Mouse (Mus musculus): ENCODE measurements at regions not wholly inside any gene's neighbourhood (a gene's known extent, or its start where the extent isn't known, plus 50 kb on each side); places are given as distances from the start of the nearest gene placed in this dataset.

DNA sequence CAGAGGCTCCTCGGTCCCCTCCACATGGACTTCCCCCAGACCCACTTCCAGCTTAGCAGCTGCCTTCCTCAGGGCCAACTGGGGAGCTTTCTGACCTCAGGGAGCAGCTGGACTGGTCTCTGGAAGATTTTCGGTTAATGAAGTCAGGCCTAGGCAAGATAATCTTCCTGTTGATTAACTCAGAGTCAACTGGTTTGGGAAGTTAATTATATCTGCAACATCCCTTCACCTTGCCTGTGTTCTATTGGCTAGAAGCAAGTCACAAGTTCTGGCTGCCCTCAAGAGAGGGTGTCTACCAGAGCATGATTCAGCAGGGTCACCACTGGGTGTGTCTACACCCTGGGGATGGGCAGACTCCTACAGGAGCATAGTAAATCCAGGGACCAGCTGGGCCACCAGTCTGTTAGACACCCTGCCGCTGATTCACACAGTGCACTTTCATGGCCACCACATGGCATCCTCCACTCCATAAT, 53.9 kb upstream of the Maml3 start:
- no peak for ATAC-seq (replicated peaks; ENCODE audit: insufficient number of reproducible peaks, low FRiP score, low TSS enrichment, poor library complexity, severe bottlenecking)

DNA sequence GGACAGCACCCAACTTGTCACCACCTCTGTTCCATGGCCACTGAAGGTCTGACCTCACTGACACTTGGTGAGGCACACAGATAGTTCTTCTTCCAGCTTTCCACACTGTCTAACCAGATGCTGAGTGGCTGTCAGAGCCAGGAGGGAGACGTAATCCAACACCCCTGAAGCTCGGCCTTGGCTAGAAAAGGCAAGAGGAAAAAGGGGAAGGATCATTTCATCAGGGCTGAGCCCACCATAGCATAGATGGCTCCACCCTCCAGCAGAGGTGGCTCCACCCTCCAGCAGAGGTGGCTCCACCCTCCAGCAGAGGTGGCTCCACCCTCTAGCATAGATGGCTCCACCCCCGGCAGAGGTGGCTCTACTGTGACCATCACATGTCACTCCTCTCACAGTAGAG, 56.8 kb upstream of the Maml3 start:
- no peak for ATAC-seq (replicated peaks; ENCODE audit: insufficient number of reproducible peaks, low FRiP score, low TSS enrichment, poor library complexity, severe bottlenecking)

DNA sequence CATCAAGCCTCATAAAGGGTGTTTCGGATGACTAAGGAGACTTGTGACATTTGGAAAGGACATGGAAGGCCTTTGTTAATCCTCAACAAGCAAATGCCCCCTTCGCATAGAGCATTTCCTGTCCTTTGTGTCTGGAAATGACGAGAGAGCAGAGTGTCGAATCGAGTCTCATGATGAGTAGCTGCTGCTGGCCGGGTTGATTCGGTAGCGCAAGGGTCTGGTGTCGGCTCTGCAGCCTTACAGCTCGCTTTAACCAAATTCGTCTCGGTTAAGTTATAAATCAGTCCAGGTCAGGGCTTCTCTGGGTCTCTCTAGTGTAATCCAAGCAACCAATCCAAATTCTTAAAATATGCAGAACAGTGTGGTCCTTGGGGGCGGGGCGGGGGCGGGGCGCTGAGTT, 59.1 kb upstream of the Maml3 start:
- ATAC-seq (replicated peaks; ENCODE audit: insufficient number of reproducible peaks, low FRiP score, low TSS enrichment, poor library complexity, severe bottlenecking): no peak

DNA sequence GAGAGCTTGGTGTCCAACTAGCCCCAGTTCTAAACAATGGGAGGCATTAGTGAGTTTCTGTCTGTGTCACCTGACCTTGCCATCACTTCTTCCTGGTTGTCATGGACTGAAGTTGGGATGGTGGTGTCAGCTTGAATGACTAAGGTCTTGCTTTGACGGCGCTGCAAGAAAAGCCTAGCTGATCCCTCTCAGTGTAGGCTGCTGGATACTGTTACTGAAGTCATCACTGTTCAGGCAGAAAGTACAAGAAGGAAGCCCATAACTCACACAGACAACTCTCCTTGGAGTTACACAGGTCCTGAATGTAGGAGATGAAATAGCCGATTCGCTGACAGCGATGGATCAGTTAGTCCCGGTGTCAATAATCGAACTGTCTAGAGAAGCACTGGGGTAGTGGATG, 62.5 kb upstream of the Maml3 start:
- ATAC-seq (replicated peaks; ENCODE audit: insufficient number of reproducible peaks, low FRiP score, low TSS enrichment, poor library complexity, severe bottlenecking): no peak

DNA sequence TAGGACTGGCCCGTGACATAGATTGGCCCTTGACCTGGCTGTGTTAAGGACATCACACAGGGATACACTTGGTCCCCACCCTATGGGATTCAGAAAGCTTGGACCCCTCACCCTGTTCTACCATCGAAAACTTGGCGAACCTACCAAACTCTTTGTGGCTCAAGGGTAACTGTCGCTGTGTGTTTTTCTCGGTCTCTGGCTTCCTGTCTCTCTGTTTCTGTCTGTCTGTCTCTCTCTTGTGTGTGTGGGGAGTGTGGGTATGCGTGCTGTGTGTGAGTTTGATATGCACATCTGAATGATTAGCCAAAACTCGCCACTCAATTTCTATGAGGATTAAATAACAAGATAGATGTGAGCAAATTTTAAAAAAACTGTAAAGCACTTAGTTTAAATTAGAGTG, 66.0 kb upstream of the Maml3 start:
- no peak for ATAC-seq (replicated peaks; ENCODE audit: insufficient number of reproducible peaks, low FRiP score, low TSS enrichment, poor library complexity, severe bottlenecking)

DNA sequence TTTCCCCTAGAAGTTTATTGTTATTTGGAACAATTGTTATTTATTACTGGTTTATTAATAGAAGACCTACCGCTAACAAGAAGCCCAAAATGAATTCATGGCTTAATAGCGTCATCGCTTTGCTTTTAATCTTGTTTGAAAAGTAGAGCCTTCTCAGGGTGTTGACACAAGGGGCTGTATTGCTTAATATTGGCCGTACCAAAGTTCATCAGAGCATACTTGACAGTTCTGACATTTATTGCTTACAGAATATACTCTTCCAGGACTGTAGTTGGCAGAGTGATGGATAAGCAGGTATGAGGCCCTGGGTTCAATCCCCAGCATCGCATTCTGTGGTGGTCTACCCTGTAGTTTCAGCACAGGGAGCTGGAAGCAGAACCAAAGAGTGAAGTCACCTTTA, 66.4 kb upstream of the Maml3 start:
- no peak for ATAC-seq (replicated peaks; ENCODE audit: insufficient number of reproducible peaks, low FRiP score, low TSS enrichment, poor library complexity, severe bottlenecking)

DNA sequence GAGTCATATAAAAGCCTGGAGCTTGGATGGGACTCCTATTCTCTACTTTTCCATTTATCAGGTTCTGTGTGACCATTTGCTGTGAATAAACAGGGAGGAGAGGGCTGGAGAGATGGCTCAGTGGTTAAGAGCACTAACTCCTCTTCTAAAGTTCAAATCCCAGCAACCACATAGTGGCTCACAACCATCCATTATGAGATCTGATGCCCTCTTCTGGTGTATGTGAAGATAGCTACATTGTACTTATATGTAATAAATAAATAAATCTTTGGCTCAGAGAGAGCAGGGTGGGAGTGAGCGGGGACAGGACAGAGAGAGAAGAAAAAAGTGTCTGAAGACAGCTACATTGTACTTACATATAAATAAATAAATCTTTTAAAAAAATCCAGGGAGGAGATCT, 68.6 kb upstream of the Maml3 start:
- ATAC-seq (replicated peaks; ENCODE audit: insufficient number of reproducible peaks, low FRiP score, low TSS enrichment, poor library complexity, severe bottlenecking): no peak

DNA sequence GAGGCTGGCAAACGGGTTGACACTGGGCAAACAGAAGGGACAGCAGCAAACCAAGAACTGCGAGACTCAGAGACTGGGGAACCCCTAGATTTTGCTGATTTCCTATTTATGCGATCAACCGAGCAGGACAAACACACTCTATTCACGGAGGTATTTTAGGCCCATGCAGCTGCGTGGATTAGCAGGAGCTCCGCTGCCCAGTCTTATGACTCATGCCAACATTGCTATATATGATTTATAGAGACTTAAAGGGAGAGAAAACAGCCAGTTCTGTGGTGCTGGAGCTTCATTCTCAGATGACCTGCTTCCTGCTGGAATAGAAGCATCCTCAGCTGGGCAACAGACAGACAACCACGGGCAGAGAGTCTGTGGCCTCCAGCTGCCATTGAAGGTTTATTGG, 71.2 kb upstream of the Maml3 start:
- no peak for ATAC-seq (replicated peaks; ENCODE audit: insufficient number of reproducible peaks, low FRiP score, low TSS enrichment, poor library complexity, severe bottlenecking)

DNA sequence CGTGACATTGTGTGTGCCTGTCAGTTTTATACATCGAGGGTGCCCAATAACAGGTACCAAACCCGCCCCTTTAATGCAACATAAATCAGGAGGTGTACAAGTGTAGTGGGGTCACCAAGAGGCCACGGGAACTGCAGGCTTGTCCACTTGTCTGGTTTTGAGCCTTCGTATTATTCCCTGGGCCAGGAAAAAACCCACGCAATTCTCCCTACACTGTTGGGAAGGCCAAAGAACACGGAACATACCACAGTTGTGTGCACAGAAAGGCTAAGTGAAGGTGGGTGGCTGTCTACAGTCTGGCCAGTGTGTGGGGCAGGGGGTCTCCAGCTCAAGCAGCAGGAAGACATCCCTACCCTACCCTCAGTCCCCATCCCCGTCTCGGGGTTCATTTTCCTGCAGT, 74.0 kb upstream of the Maml3 start:
- no peak for ATAC-seq (replicated peaks; ENCODE audit: insufficient number of reproducible peaks, low FRiP score, low TSS enrichment, poor library complexity, severe bottlenecking)

DNA sequence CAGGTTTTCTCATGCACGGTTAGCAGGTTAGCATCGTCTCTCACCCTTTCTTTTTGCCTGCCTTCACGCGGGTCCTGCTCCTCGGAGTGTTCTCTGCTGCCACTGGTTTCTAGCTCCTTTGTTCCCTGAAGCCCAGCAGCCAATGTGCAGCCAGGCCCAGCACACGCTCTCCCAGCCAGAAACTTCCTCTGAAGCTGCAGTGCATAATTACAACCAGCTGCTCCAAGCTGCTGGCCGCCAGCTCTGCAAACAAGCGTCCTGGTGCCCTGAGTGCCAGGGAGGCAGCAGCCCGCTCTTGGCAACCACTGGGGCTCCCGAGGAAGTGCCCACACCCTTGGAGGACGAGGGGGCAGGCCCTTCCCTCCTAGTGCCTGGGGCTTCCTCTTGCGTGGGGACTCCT, 74.8 kb upstream of the Maml3 start:
- ATAC-seq (replicated peaks; ENCODE audit: insufficient number of reproducible peaks, low FRiP score, low TSS enrichment, poor library complexity, severe bottlenecking): peak; percentile 76; the same call in 1 of the 2 replicates

DNA sequence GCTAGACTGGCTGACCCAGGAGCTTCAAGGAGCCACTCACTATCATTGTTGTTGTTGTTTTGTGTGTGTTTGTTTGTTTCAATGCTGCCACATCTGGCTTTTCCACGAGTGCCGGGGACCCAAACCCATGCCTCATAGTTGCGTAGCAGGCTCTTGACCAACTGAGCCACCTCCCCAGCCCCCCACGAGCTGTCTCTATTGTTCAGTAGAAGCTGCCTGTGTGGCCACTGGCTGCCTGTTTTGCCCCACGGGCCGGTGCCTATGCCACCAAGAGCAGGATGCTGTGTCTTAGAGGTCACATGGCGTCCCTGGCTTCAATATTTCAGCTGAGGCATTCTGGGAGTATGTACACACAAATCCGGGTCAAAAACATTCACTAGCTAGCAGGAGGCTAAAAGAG, 75.4 kb upstream of the Maml3 start:
- no peak for ATAC-seq (replicated peaks; ENCODE audit: insufficient number of reproducible peaks, low FRiP score, low TSS enrichment, poor library complexity, severe bottlenecking)

DNA sequence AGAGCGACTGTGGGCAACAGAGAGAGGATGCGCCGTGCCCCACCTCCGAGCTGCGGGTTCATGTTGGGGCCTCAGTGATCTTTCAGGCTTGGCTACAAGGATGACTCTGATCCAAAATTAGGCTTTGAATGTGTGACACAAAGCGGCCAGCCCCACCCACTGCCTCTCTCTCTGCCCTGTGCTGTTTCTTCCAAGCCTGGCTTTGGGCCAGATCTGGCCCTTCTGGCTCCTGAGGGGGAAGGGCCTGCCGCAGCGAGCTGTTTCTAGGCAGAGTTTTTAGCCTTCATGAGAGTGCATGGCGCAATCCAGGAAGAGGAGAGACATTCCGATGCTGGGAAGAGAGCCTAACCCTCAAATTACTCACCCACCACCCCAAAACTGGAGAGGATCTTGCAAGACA, 75.9 kb upstream of the Maml3 start:
- peak; percentile 49; the same call in 1 of the 2 replicates for ATAC-seq (replicated peaks; ENCODE audit: insufficient number of reproducible peaks, low FRiP score, low TSS enrichment, poor library complexity, severe bottlenecking)

DNA sequence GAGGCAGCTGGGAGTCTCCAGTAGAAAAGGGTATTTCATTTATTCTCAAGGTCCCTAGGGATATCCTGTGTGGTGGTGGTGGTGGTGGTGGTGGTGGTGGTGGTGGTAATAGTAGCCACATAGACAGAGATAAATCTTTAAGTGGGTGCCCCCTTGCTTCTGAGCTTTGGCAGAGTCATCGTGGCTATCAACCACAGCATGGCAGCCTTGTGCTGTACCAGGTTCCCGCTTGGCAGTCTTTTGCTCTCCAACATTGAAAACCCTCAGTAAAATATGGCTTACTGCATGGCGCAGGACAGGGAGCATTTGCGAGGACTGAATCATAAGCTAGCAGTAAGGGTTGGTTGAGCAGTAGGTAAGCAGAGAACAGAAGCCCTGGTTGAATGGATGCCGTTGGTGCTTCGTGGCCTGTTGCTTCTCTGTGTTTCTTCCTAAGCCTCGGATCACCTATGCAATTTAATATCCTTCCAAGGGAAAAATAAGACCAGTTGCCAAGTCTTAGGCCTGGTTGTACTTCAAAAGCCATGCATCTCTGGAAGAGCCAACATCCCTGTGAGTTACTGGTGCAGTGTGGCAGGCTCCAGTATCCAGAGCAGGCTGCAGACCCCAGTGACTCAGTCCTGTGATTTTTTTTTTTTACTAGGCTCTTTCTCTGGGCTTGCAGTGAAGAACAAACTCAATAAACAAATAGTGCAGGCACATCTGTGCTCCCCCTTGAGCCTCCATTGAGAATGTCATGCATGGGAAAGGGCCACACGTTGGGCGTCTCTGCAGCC, 76.6 kb upstream of the Maml3 start:
- ATAC-seq (replicated peaks; ENCODE audit: insufficient number of reproducible peaks, low FRiP score, low TSS enrichment, poor library complexity, severe bottlenecking): no peak

DNA sequence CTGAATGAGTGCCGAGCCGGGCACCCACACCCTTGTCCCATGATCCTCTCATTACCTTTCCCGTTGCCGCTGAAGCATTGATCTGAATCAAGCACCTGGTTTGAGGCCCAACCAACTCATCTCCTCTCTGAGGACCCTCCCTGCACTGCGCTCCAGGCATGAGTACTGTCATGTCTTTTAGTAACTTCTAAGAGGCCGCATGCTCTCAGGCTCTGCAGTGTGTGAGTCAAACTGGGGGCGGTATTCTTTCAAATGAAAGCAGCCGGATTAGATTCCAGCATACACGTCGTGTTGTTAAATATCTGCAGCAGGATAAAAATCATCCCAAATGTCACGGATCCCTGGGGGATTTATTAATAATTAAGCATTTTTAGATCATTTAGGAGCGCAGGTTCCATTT, 79.4 kb upstream of the Maml3 start:
- ATAC-seq (replicated peaks; ENCODE audit: insufficient number of reproducible peaks, low FRiP score, low TSS enrichment, poor library complexity, severe bottlenecking): no peak

DNA sequence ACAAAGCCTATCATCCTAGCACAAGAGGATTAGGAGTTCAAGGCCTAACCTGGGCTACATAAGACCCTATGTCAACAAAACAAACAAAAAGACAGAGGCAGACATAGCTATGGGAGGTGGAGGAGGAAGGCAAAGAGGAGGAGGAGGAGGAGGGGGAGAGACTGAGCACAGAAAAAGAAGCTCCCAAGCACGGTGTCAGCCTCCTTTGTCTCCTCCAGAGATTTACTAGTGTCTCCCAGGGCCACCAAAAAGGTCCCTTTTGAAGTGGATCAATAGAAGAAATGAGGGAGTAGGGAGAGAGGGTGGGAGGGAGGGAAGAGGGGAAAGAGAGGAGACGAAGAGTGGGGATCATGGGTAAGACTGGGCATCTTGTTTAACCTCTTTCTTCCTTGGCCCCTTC, 80.5 kb upstream of the Maml3 start:
- no peak for ATAC-seq (replicated peaks; ENCODE audit: insufficient number of reproducible peaks, low FRiP score, low TSS enrichment, poor library complexity, severe bottlenecking)

DNA sequence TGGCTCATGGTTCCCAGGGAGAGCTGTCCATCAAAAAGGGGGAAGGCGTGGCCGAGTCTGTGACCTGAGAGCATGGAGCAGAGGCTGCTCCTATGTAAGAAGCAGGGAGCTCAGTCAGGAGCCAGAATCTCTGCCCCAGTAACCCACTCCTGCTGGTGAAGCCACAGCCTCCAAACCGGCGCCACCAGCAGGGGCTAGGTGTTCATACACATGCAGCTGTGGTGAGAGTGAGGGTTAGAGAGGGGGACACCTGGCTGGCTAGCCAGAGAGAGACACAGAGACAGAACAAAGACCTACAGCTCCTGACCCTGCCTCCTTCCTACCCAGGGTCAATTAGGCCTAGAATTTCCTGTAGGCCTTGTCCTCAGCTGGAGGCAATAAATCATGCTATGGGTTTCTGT, 80.7 kb upstream of the Foxo1 start:
- ATAC-seq (replicated peaks; ENCODE audit: insufficient number of reproducible peaks, low FRiP score, low TSS enrichment, poor library complexity, severe bottlenecking): no peak

DNA sequence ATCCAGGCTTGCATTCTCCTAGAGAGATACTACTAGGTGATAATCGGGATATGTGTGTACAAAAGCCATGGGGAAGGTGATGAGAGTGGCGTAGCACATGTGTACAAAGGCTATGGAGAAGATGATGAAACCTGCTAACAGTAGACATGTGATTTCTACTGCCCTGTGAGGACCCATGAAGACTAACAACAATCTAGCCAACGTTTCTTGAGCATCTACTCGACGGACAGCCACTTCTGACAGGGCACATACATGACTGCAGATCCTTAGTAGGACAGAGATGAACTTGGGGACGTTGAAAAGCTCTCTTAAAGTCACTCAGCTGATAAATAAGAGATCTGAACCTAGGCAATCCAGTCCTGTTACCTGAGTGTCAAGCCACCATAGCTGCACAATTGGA, 79.8 kb upstream of the Foxo1 start:
- no peak for ATAC-seq (replicated peaks; ENCODE audit: insufficient number of reproducible peaks, low FRiP score, low TSS enrichment, poor library complexity, severe bottlenecking)

DNA sequence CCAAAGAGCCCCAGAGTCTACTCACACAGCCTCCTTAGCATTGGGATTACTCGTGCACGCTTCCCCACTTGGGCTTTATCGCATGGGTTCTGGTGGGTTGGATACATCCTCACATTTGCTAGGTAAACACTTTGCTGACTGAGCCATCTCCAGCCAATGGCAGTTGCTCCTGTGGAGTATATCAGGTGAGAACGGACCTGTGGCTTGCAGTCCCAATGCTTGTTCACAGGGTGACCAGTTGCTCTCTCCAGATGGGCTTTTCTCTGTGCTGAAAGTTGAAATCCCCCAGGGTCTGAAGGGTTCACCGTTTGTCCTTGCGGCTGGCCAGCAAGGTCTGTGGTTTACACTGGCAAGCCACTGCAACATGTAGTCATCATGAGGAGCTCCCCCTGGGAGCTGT, 79.1 kb upstream of the Foxo1 start:
- no peak for ATAC-seq (replicated peaks; ENCODE audit: insufficient number of reproducible peaks, low FRiP score, low TSS enrichment, poor library complexity, severe bottlenecking)

DNA sequence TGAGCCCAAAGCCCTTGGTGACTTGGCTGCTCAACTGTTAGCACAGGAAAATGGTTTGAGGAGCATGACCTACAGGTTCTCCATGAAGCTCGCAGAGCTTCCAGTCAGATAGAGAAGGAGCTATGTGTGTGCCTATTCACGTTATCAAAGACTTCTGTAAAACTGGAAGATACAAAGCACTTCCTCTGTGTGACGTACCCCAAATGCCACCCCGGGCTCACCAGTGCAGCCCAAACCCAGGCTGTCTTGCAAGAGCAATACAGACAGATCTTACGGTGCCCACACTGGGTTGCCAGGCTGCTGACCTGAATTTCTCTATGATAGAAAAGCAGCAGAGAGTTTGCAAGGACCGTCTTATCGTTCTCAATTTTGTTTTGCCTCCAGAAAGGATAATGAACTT, 78.1 kb upstream of the Foxo1 start:
- no peak for ATAC-seq (replicated peaks; ENCODE audit: insufficient number of reproducible peaks, low FRiP score, low TSS enrichment, poor library complexity, severe bottlenecking)

DNA sequence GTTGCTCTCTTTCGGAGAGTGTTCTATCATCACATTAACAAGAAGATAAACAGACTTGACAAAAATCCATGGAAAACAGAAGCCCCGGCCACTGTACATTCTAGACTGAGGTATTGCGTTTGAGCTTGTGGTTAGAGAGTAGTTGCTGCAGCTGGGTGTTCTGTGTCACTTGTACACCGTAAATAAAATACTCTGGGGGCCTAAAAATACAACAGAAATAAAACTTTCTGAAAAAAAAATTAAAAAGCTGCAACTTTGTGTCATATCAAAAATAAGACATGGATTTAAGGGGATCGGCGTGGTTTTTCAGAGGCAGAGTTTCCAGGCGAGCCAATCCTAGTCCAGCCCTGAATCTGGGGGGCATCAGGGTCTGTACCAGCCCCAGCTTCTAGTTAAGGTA, 75.1 kb upstream of the Foxo1 start:
- no peak for ATAC-seq (replicated peaks; ENCODE audit: insufficient number of reproducible peaks, low FRiP score, low TSS enrichment, poor library complexity, severe bottlenecking)

DNA sequence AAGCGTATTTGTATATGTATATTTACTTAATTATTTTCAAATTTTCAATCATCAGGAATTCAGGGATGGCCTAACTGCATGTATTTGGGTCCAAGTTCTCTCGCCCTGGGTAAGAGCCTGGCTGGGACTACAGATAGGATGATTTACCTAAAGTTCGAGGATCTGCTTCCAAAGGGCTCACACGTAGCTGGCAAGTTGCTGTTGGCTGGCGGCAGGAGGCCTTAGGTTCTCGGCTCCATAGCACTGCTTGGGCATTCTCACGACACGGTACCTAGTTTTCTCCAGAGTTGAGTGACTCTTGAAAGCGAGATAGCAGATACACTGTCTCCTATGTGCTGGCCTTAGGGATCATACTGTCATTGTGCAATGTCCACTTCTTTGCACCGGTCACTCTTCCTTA, 73.9 kb upstream of the Foxo1 start:
- no peak for ATAC-seq (replicated peaks; ENCODE audit: insufficient number of reproducible peaks, low FRiP score, low TSS enrichment, poor library complexity, severe bottlenecking)

All from monocyte, adult 5-6 weeks (primary cell).